Mouse (Mus musculus) cortical plate, adult 2 months (tissue): Measurements from ENCODE around the gene Il17ra.

ENCODE experiments used
- CTCF ChIP-seq: fragments of 200-500 bp; IDR thresholded peaks from 2 replicates; pipeline ENCODE4 v1.5.1; 2011; ENCODE audit warnings: mild to moderate bottlenecking, control low read depth, low read length; ENCODE audit not compliant: insufficient read depth; ENCODE audit errors: extremely low read depth
- POLR2A ChIP-seq: fragments of 200-500 bp; IDR thresholded peaks from 2 replicates; pipeline ENCODE4 v1.6.1; 2011; ENCODE audit warnings: mild to moderate bottlenecking, low read length, control low read depth; ENCODE audit not compliant: insufficient read depth; ENCODE audit errors: extremely low read depth

- TF ChIP-seq POLR2A (no peak), CTCF (no peak)
Measured at GRCm38 (mm10) chr6:120461217-120461616, 1.8 kb upstream of the Il17ra start.
